Mouse (Mus musculus): ENCODE results near the gene Ifi47. TPM values are rescaled to one million over a fixed set of nuclear protein-coding genes. Genes with fewer than 3 reads are reported as not detected.

The Ifi47 gene
- polyA plus RNA-seq (2017; shearing (Covaris generic)): 130 TPM

DNA sequence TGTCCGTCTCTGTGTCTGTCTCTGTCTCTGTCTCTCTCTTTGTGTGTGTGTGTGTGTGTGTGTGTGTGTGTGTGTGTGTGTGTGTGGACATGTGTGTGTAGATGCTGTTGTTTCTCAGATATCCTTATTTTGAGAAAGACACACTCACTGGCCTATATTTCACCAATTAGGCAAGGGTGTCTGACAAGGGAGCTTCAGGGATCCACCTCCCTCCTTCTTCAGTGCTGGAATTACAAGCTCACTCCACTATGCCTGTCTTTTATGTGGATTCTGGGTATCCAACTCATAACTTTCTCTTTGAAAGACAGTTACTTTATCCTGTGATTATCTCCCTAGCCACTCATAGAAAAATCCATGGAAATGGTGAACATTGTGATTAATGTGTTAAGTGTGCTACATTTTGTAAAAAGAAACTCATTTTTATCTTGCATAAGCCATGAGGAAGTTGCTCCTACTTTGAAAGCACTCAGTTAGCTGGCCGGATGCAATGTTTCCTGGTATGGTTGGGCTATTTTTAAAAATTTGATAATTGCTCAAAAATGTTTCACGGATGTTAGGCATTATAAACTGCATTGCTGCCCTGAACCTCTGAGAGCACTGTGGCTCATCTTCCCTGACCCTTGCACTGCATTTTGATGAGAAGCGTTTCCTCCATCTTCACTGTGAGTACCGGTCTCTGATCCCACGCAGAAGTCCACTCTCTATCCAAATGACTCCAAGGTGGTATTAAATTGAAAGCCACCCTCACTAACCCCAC lies at the start of gene Ifi47:
Ifi47 (plus strand) TSS at position 587 of the 757 bp plus-strand sequence.

DNA sequence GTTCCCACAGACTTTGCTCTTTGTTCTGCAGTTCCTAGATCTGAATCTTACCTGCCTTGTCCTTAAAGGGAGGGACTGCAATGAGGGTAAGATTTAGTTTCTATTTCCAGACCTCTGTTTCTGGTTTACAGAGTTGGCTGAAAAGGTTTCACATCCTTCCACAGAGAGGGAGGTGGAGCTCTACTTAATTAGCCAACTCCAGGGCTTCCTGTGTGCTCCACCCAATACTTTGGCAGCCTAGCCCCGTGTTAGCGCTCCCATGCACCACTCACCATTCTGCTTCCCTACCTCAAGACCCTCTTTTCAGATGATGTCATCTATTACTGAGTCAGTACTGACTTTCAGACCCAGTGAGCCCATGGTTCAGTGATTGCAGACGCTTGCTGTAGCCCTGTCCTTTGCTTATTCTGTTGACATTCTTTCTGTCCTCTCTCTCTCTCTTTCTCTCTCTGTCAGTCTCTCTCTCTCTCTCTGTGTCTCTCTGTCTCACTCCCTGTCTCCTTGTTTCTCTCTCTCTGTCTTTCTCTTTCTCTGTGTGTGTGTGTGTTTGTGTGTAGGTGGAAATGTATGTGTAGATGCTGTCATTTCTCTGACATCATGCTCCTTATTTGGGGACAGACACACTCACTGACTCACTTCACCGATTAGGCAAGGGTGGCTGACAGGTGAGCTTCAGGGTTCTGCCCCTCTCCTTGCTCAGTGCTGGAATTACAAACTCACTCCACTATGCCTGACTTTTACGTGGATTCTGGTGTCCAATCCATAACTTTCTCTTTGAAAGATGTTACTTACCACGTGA lies 25.1 kb upstream of the Ifi47 start, which contains the start of gene 9930111J21Rik2:
9930111J21Rik2 (minus strand) TSS at position 150 of the 799 bp plus-strand sequence.

DNA sequence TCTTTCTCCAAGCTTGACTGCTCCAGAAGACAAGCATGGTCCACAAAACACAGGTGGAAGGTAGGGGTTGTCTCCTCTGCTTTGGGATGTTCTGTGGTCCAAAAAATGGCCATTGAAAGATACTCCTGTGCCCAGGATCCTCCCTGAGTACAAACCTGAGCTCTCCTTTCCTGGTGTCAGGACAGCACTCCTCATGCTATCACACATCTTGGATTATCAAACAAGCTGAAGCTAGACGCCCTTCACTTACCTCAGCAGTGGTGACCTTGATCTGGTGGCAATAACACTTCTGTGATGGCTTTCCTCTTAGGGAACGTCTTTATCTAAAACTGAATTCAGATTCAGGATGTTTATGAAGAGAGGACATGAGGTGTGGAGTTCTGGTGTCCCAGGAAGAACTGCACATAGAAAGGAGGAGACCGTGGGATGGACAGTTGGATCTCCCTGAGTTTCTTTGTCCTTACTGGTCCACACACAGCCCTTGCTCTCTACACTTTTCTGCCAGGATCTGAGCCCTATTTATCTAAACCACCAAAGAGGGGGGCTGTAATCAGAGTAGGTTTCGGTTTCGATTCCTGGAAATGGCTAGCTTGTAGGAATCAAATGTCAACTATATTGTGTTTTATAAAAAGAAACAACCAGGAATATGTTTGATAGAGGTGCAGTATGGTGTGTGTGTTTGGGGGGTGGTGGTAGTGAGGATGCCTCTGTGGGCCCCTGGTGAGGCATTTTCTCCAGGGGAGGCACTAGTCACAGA lies 12.5 kb upstream of the Ifi47 start, which contains the start of gene Tgtp2:
Tgtp2 (minus strand) TSS at position 494 of the 757 bp plus-strand sequence.

DNA sequence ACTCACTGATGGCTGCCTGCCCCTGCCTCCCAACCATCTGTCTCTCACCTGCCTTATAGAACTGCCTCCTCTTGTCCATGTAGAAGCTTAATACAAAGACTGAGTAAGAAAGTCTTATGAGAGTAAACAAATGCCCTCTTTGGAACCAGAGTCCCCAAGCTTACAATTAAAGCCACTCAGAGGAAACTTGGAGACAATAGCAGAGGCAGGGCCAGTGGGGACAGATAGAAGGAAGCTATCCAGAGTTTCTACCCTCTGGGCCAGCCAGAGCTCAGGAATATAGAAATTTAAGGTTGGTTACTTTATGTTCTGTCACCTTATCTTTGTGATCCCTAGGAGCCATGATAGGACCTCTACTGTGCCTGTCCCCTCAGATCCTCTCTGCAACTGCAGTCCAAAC lies 38.4 kb downstream of the Ifi47 start, which contains the start of gene Olfr1396:
Olfr1396 (minus strand) TSS at position 101 of the 400 bp plus-strand sequence.

DNA sequence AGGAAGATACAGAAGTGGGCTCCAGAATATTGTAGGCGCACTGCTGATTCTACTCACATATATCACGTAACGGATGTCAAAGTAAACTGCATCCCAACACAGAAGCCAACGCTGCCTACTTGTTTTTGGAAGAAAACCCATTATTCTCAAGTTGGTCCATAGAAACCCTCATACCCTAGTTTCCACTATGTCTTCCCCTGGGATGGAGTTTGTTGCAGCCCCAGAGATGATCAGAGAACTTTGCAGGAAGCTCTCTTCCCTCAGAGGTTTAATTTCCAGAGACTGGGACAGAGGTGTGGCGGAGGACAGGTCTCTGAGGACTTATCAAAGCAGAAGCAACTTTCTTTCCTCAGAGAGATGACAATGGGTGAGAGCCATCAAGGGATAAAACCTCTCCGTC lies 65.6 kb downstream of the Ifi47 start, which contains the start of gene Olfr1395:
Olfr1395 (plus strand) TSS at position 301 of the 400 bp plus-strand sequence.

Other genes starting within 250 kb of the Ifi47 start
- 4.0 TPM for gene Gm12184, start 249.9 kb upstream of the Ifi47 start, polyA plus RNA-seq (2017; shearing (Covaris generic))
- gene Irgm1, start 204.9 kb upstream of the Ifi47 start, polyA plus RNA-seq (2017; shearing (Covaris generic)): 35.5 TPM
- 0.46 TPM for gene Gm5431, start 174.4 kb upstream of the Ifi47 start, polyA plus RNA-seq (2017; shearing (Covaris generic))
- 102 TPM for gene Psme2b, start 130.4 kb upstream of the Ifi47 start, polyA plus RNA-seq (2017; shearing (Covaris generic))
- gene Olfr56, start 97.7 kb upstream of the Ifi47 start, polyA plus RNA-seq (2017; shearing (Covaris generic)): 0.65 TPM
- 87.6 TPM for gene 9930111J21Rik1, start 97.2 kb upstream of the Ifi47 start, polyA plus RNA-seq (2017; shearing (Covaris generic))
- 0.76 TPM for gene Gm12185, start 84.4 kb upstream of the Ifi47 start, polyA plus RNA-seq (2017; shearing (Covaris generic))
- gene Tgtp1, start 82.4 kb upstream of the Ifi47 start, polyA plus RNA-seq (2017; shearing (Covaris generic)): 55.4 TPM
- 73.9 TPM for gene 9930111J21Rik2, start 25.3 kb upstream of the Ifi47 start, polyA plus RNA-seq (2017; shearing (Covaris generic))
- gene Tgtp2, start 12.4 kb upstream of the Ifi47 start, polyA plus RNA-seq (2017; shearing (Covaris generic)): 90.7 TPM
- not detected for gene Olfr1396, start 38.3 kb downstream of the Ifi47 start, polyA plus RNA-seq (2017; shearing (Covaris generic))
- not detected for gene Olfr1395, start 65.7 kb downstream of the Ifi47 start, polyA plus RNA-seq (2017; shearing (Covaris generic))
- gene Olfr1394, start 77.8 kb downstream of the Ifi47 start, polyA plus RNA-seq (2017; shearing (Covaris generic)): not detected
- not detected for gene Btnl9, start 110.6 kb downstream of the Ifi47 start, polyA plus RNA-seq (2017; shearing (Covaris generic))
- gene Zfp62, start 126.7 kb downstream of the Ifi47 start, polyA plus RNA-seq (2017; shearing (Covaris generic)): 69.8 TPM
- 32.3 TPM for gene Mgat1, start 167.6 kb downstream of the Ifi47 start, polyA plus RNA-seq (2017; shearing (Covaris generic))
- not detected for gene Olfr1393, start 201.7 kb downstream of the Ifi47 start, polyA plus RNA-seq (2017; shearing (Covaris generic))
- not detected for gene Olfr1392, start 208.7 kb downstream of the Ifi47 start, polyA plus RNA-seq (2017; shearing (Covaris generic))
- not detected for gene Olfr10, start 228.2 kb downstream of the Ifi47 start, polyA plus RNA-seq (2017; shearing (Covaris generic))
- gene Olfr1391, start 246.2 kb downstream of the Ifi47 start, polyA plus RNA-seq (2017; shearing (Covaris generic)): not detected